Mouse (Mus musculus): ENCODE measurements around the gene Eif4e1b.

- TF ChIP-seq GATA1 (IDR thresholded peaks at IDR 0.05; ENCODE audit: borderline replicate concordance, low read length): no peak
- no peak for TF ChIP-seq FLI1 (IDR thresholded peaks at IDR 0.05; ENCODE audit: low read length)
Observed at GRCm38 (mm10) chr13:54765281-54766191, 18.3 kb upstream of the Eif4e1b start.

Measured in megakaryocyte, embryonic 14.5 days (primary cell).